Comparison of ENCODE assay signal across 10 mouse cellular contexts in genomic region chr7:129663781-129664505, GRCm38 (mm10).
DNase-seq lines count a peak whose midpoint lies in the region; ATAC-seq and TF ChIP-seq lines count a peak whose summit lies in the region.
"Had no signal": no experiment of that assay in that cellular context is flagged by ENCODE, and none has a peak within 500 bp of the region (broad histone marks: within the 10 kb centered on the region; RNA-seq: fewer than 3 reads in every experiment).

No protein-coding gene starts in this region.

- no peak for ATAC-seq in embryonic facial prominence, embryonic 13.5 days (ENCODE audit: insufficient number of reproducible peaks, insufficient read depth, low FRiP score, low TSS enrichment, low read depth)
- peak; percentile 34; the same call in 1 of the 2 replicates for ATAC-seq in limb, embryonic 13.5 days (ENCODE audit: low FRiP score, low read depth)
- ATAC-seq in midbrain, postnatal 0 days (ENCODE audit: low FRiP score) = no peak

- H3K27ac ChIP-seq in embryonic facial prominence, embryonic 13.5 days = peak overlapping the region; percentile 57; the same call in 1 of the 2 replicates
- peak overlapping the region; percentile 17; the same call in 1 of the 2 replicates for H3K27ac ChIP-seq in limb, embryonic 13.5 days
- H3K27ac ChIP-seq in midbrain, postnatal 0 days (ENCODE audit: low read depth, low read length) = no peak overlapping the region

- no peak overlapping the region for H3K4me2 ChIP-seq in embryonic facial prominence, embryonic 13.5 days
- H3K4me2 ChIP-seq in limb, embryonic 13.5 days (replicated peaks) = 0 out of 2 replicates have a peak overlapping the region, but pooled peaks have one; percentile 3
- no peak overlapping the region for H3K4me2 ChIP-seq in midbrain, postnatal 0 days (ENCODE audit: low read depth, low read length, poor library complexity, severe bottlenecking)

- H3K9ac ChIP-seq in embryonic facial prominence, embryonic 13.5 days = peak overlapping the region; percentile 51
- no peak overlapping the region for H3K9ac ChIP-seq in limb, embryonic 13.5 days
- no peak overlapping the region for H3K9ac ChIP-seq in midbrain, postnatal 0 days (replicated peaks; ENCODE audit: low read length, poor library complexity, severe bottlenecking)

- DNase-seq in kidney, adult 11 months = peak; percentile 38
- no peak for DNase-seq in kidney, adult 8-10 months
- DNase-seq in midbrain, postnatal 0 days (ENCODE audit: low spot score) = peak; percentile 28
- DNase-seq in heart, adult 11 months = no peak
- no peak for DNase-seq in thymus, postnatal 0 days (ENCODE audit: low spot score)
- DNase-seq in ovary, postnatal 10 days (ENCODE audit: low spot score) = no peak
- DNase-seq: cerebellum, adult 8-10 months; left cerebral cortex, postnatal 4 days had no signal

- TF ChIP-seq CTCF in midbrain, postnatal 0 days (IDR thresholded peaks at IDR 0.05) = no peak

- H3K36me3 ChIP-seq in embryonic facial prominence, embryonic 13.5 days = no peaks in the 10 kb centered on the region
- no peaks in the 10 kb centered on the region for H3K36me3 ChIP-seq in limb, embryonic 13.5 days
- no peaks in the 10 kb centered on the region for H3K36me3 ChIP-seq in midbrain, postnatal 0 days (ENCODE audit: insufficient read depth, low read length)

- 30% methylated on average over 12 of the region's 12 CpGs for WGBS in embryonic facial prominence, embryonic 13.5 days
- 20% methylated on average over 11 of the region's 12 CpGs for WGBS in limb, embryonic 13.5 days
- 21% methylated on average over 12 of the region's 12 CpGs for WGBS in midbrain, postnatal 0 days

- H3K4me1 ChIP-seq in embryonic facial prominence, embryonic 13.5 days = peaks cover 51% of the 10 kb centered on the region
- peaks cover 66% of the 10 kb centered on the region for H3K4me1 ChIP-seq in limb, embryonic 13.5 days
- no peaks in the 10 kb centered on the region for H3K4me1 ChIP-seq in midbrain, postnatal 0 days (ENCODE audit: insufficient read depth, low read length)

- no peaks in the 10 kb centered on the region for H3K9me3 ChIP-seq in embryonic facial prominence, embryonic 13.5 days
- H3K9me3 ChIP-seq in limb, embryonic 13.5 days = no peaks in the 10 kb centered on the region
- no peaks in the 10 kb centered on the region for H3K9me3 ChIP-seq in midbrain, postnatal 0 days (ENCODE audit: low read length)

- H3K4me3 ChIP-seq in embryonic facial prominence, embryonic 13.5 days = no peak overlapping the region
- H3K4me3 ChIP-seq in limb, embryonic 13.5 days = no peak overlapping the region
- H3K4me3 ChIP-seq in midbrain, postnatal 0 days (ENCODE audit: low read depth, low read length) = no peak overlapping the region

- no peaks in the 10 kb centered on the region for H3K27me3 ChIP-seq in embryonic facial prominence, embryonic 13.5 days
- 0 out of 2 replicates have a peak, but pooled peaks cover 3% of the 10 kb centered on the region for H3K27me3 ChIP-seq in limb, embryonic 13.5 days
- no peaks in the 10 kb centered on the region for H3K27me3 ChIP-seq in midbrain, postnatal 0 days (ENCODE audit: insufficient read depth, low read length)

Comparison
In these comparisons a context has a peak if more than half of its experiments do, and no peak if none do; other contexts are left out.
1. DNase-seq: peak in kidney, adult 11 months (single experiment) and midbrain, postnatal 0 days (single experiment); none in kidney, adult 8-10 months (0 of 2), heart, adult 11 months (single experiment), thymus, postnatal 0 days (single experiment) and ovary, postnatal 10 days (single experiment).